Mouse (Mus musculus): Measurements from ENCODE around the gene Barhl2. TPM values are rescaled to one million over a fixed set of nuclear protein-coding genes. Genes with fewer than 3 reads are reported as not detected.

Gene Barhl2
- not detected in 2 replicates for polyA plus RNA-seq (2015; fragmentation: Nextera tagmentation; extraction: Ambion mirVana)

GRCm38 (mm10) chr5:106457986-106458476, at the start of gene Barhl2:
Gene Barhl2, minus strand, starts transcription at chr5:106458166.
- H3K4me1 ChIP-seq (replicated peaks) = peaks cover 8% of the 10 kb centered on the region
- no peaks in the 10 kb centered on the region for H3K9me3 ChIP-seq (replicated peaks)
- WGBS (ENCODE audit: insufficient replicate concordance) = 1% methylated on average over 31 of the region's 57 CpGs
- peaks cover 98% of the 10 kb centered on the region for H3K27me3 ChIP-seq
- H3K36me3 ChIP-seq = no peaks in the 10 kb centered on the region
- ATAC-seq (ENCODE audit: low read depth) (no peak), DNase-seq (no peak)
- peak within 1 kb of the TSS; percentile 48 for H3K4me3 ChIP-seq (replicated peaks)
- no peak within 1 kb of the TSS for H3K27ac ChIP-seq
- no peak within 1 kb of the TSS for H3K9ac ChIP-seq
- peak within 1 kb of the TSS; percentile 63 for H3K4me2 ChIP-seq

GRCm38 (mm10) chr5:106506061-106506460, 48.1 kb upstream of the Barhl2 start:
- WGBS (ENCODE audit: insufficient replicate concordance) = 68% methylated on average over 5 of the region's 5 CpGs
- no peaks in the 10 kb centered on the region for H3K4me1 ChIP-seq (replicated peaks)

GRCm38 (mm10) chr5:106502684-106503545, 44.9 kb upstream of the Barhl2 start:
- ATAC-seq (ENCODE audit: low read depth) (no peak), DNase-seq (no peak)
- Histone ChIP-seq H3K9ac (no peak overlapping the region), H3K9me3 (replicated peaks) (no peaks in the 10 kb centered on the region), H3K4me1 (replicated peaks) (no peaks in the 10 kb centered on the region), H3K27ac (no peak overlapping the region), H3K4me3 (replicated peaks) (no peak overlapping the region), H3K4me2 (no peak overlapping the region), H3K27me3 (no peaks in the 10 kb centered on the region), H3K36me3 (no peaks in the 10 kb centered on the region)
- 58% methylated on average over 12 of the region's 12 CpGs for WGBS (ENCODE audit: insufficient replicate concordance)

More at GRCm38 (mm10) chr5:106506061-106506460, 48.1 kb upstream of the Barhl2 start:
- DNase-seq (no peak), ATAC-seq (ENCODE audit: low read depth) (no peak)
- Histone ChIP-seq H3K27ac (no peak overlapping the region), H3K4me3 (replicated peaks) (no peak overlapping the region), H3K9ac (no peak overlapping the region), H3K9me3 (replicated peaks) (no peaks in the 10 kb centered on the region), H3K4me2 (no peak overlapping the region), H3K36me3 (no peaks in the 10 kb centered on the region), H3K27me3 (no peaks in the 10 kb centered on the region)

- H3K4me2 ChIP-seq = no peak overlapping the region
- H3K9me3 ChIP-seq (replicated peaks) = no peaks in the 10 kb centered on the region
- WGBS (ENCODE audit: insufficient replicate concordance) = 58% methylated on average over 7 of the region's 7 CpGs
- H3K4me3 ChIP-seq (replicated peaks) = no peak overlapping the region
- no peaks in the 10 kb centered on the region for H3K27me3 ChIP-seq
- no peak for ATAC-seq (ENCODE audit: low read depth)
- H3K36me3 ChIP-seq = no peaks in the 10 kb centered on the region
- DNase-seq = no peak
- no peaks in the 10 kb centered on the region for H3K4me1 ChIP-seq (replicated peaks)
- H3K9ac ChIP-seq = no peak overlapping the region
- no peak overlapping the region for H3K27ac ChIP-seq
These were observed 44.3 kb upstream of the Barhl2 start for GRCm38 (mm10) chr5:106502271-106502670.

GRCm38 (mm10) chr5:106491771-106492170, 33.8 kb upstream of the Barhl2 start:
- ATAC-seq (ENCODE audit: low read depth) (no peak), DNase-seq (no peak)
- Histone ChIP-seq H3K36me3 (no peaks in the 10 kb centered on the region), H3K27me3 (no peaks in the 10 kb centered on the region), H3K9ac (no peak overlapping the region), H3K27ac (no peak overlapping the region), H3K4me1 (replicated peaks) (no peaks in the 10 kb centered on the region), H3K4me3 (replicated peaks) (no peak overlapping the region), H3K9me3 (replicated peaks) (no peaks in the 10 kb centered on the region), H3K4me2 (no peak overlapping the region)
- WGBS (ENCODE audit: insufficient replicate concordance) = 47% methylated on average over 8 of the region's 8 CpGs

- peaks cover 85% of the 10 kb centered on the region for H3K27me3 ChIP-seq
- H3K9ac ChIP-seq = no peak overlapping the region
- WGBS (ENCODE audit: insufficient replicate concordance) = 15% methylated on average over 10 of the region's 10 CpGs
- peaks cover 3% of the 10 kb centered on the region; the same call in 1 of the 2 replicates for H3K4me1 ChIP-seq (replicated peaks)
- ATAC-seq (ENCODE audit: low read depth) (no peak), DNase-seq (no peak)
- H3K27ac ChIP-seq = no peak overlapping the region
- H3K36me3 ChIP-seq = no peaks in the 10 kb centered on the region
- H3K9me3 ChIP-seq (replicated peaks) = no peaks in the 10 kb centered on the region
- no peak overlapping the region for H3K4me3 ChIP-seq (replicated peaks)
- no peak overlapping the region for H3K4me2 ChIP-seq
These were observed 14.1 kb upstream of the Barhl2 start for GRCm38 (mm10) chr5:106472105-106472500.

GRCm38 (mm10) chr5:106471235-106472104, 13.5 kb upstream of the Barhl2 start:
- Histone ChIP-seq H3K9me3 (replicated peaks) (no peaks in the 10 kb centered on the region), H3K27ac (no peak overlapping the region), H3K9ac (no peak overlapping the region), H3K4me3 (replicated peaks) (no peak overlapping the region), H3K36me3 (no peaks in the 10 kb centered on the region), H3K27me3 (peaks cover 88% of the 10 kb centered on the region), H3K4me2 (no peak overlapping the region), H3K4me1 (replicated peaks) (peaks cover 3% of the 10 kb centered on the region; the same call in 1 of the 2 replicates)
- no peak for ATAC-seq (ENCODE audit: low read depth)
- WGBS (ENCODE audit: insufficient replicate concordance) = 18% methylated on average over 13 of the region's 13 CpGs
- no peak for DNase-seq

- Histone ChIP-seq H3K27me3 (peaks cover 100% of the 10 kb centered on the region), H3K9me3 (replicated peaks) (no peaks in the 10 kb centered on the region), H3K36me3 (no peaks in the 10 kb centered on the region), H3K4me1 (replicated peaks) (0 out of 2 replicates have a peak, but pooled peaks cover 3% of the 10 kb centered on the region), H3K9ac (no peak overlapping the region), H3K4me3 (replicated peaks) (no peak overlapping the region), H3K27ac (no peak overlapping the region), H3K4me2 (no peak overlapping the region)
- DNase-seq = no peak
- ATAC-seq (ENCODE audit: low read depth) = no peak
- WGBS (ENCODE audit: insufficient replicate concordance) = 2% methylated on average over 31 of the region's 31 CpGs
These were observed 7.3 kb upstream of the Barhl2 start for GRCm38 (mm10) chr5:106465129-106465790.

- Histone ChIP-seq H3K9ac (no peak overlapping the region), H3K36me3 (no peaks in the 10 kb centered on the region), H3K27ac (no peak overlapping the region), H3K4me1 (replicated peaks) (no peaks in the 10 kb centered on the region), H3K4me2 (no peak overlapping the region), H3K4me3 (replicated peaks) (no peak overlapping the region), H3K27me3 (peaks cover 100% of the 10 kb centered on the region), H3K9me3 (replicated peaks) (no peaks in the 10 kb centered on the region)
- ATAC-seq (ENCODE audit: low read depth) = no peak
- no peak for DNase-seq
- WGBS (ENCODE audit: insufficient replicate concordance) = 2% methylated on average over 24 of the region's 24 CpGs
These were observed 6.6 kb upstream of the Barhl2 start for GRCm38 (mm10) chr5:106464336-106465128.

GRCm38 (mm10) chr5:106463661-106464191, 5.8 kb upstream of the Barhl2 start:
- H3K27ac ChIP-seq = no peak overlapping the region
- DNase-seq (no peak), ATAC-seq (ENCODE audit: low read depth) (no peak)
- H3K4me2 ChIP-seq = no peak overlapping the region
- H3K9me3 ChIP-seq (replicated peaks) = no peaks in the 10 kb centered on the region
- no peak overlapping the region for H3K9ac ChIP-seq
- no peaks in the 10 kb centered on the region for H3K36me3 ChIP-seq
- peaks cover under 1% of the 10 kb centered on the region; the same call in 1 of the 2 replicates for H3K4me1 ChIP-seq (replicated peaks)
- no peak overlapping the region for H3K4me3 ChIP-seq (replicated peaks)
- peaks cover 100% of the 10 kb centered on the region for H3K27me3 ChIP-seq
- WGBS (ENCODE audit: insufficient replicate concordance) = under 1% methylated on average over 25 of the region's 25 CpGs

Measured in liver, embryonic 13.5 days (tissue).